In genomic region chr10:50902741-50903715, GRCm38 (mm10) we compare ENCODE assay signal across 9 mouse cellular contexts. TPM values are rescaled to one million over a fixed set of nuclear protein-coding genes. Genes with fewer than 3 reads are reported as not detected.
DNase-seq lines count a peak whose midpoint lies in the region; ATAC-seq and TF ChIP-seq lines count a peak whose summit lies in the region.
"Had no signal": no experiment of that assay in that cellular context is flagged by ENCODE, and none has a peak within 500 bp of the region (broad histone marks: within the 10 kb centered on the region; RNA-seq: fewer than 3 reads in every experiment).

No protein-coding gene starts in this region.

- TF ChIP-seq POLR2A in thymus, adult 2 months (IDR thresholded peaks at IDR 0.05; ENCODE audit: control insufficient read depth, extremely low read depth, insufficient read depth, low read length, poor library complexity), result no peak

- peaks cover 94% of the 10 kb centered on the region for H3K27me3 ChIP-seq in liver, embryonic 11.5 days (replicated peaks; ENCODE audit: control insufficient read depth, insufficient read depth, low read length)
- peaks cover 81% of the 10 kb centered on the region for H3K27me3 ChIP-seq in forebrain, embryonic 11.5 days (ENCODE audit: control insufficient read depth, insufficient read depth, low read length)
- peaks cover 88% of the 10 kb centered on the region for H3K27me3 ChIP-seq in kidney, embryonic 15.5 days
- H3K27me3 ChIP-seq in thymus, adult 2 months (ENCODE audit: control insufficient read depth, insufficient read depth, low read length), result peaks cover 30% of the 10 kb centered on the region
- H3K27me3 ChIP-seq: CH12.LX had no signal

- 2% methylated on average over 43 of the region's 43 CpGs for WGBS in liver, embryonic 11.5 days
- WGBS in forebrain, embryonic 11.5 days, result under 1% methylated on average over 43 of the region's 43 CpGs
- under 1% methylated on average over 43 of the region's 43 CpGs for WGBS in kidney, embryonic 15.5 days
- 5% methylated on average over 43 of the region's 43 CpGs for WGBS in thymus, adult 2 months

- no peak overlapping the region for H3K27ac ChIP-seq in liver, embryonic 11.5 days (ENCODE audit: low read depth, low read length)
- no peak overlapping the region for H3K27ac ChIP-seq in forebrain, embryonic 11.5 days (ENCODE audit: low read depth, low read length)
- peak overlapping the region; percentile 89 for H3K27ac ChIP-seq in kidney, embryonic 15.5 days
- H3K27ac ChIP-seq in thymus, adult 2 months (ENCODE audit: control insufficient read depth, insufficient read depth, low read length), result no peak overlapping the region

- no peak for TF ChIP-seq CTCF in thymus, adult 2 months (IDR thresholded peaks at IDR 0.05; ENCODE audit: borderline replicate concordance, control insufficient read depth, extremely low read depth, insufficient read depth, low read length, poor library complexity)

- peak; percentile 40; the same call in 1 of the 2 replicates for ATAC-seq in liver, embryonic 11.5 days (replicated peaks; ENCODE audit: low FRiP score)
- ATAC-seq in forebrain, embryonic 11.5 days (replicated peaks; ENCODE audit: low FRiP score), result peak; percentile 42
- ATAC-seq in kidney, embryonic 15.5 days (replicated peaks; ENCODE audit: low FRiP score), result peak; percentile 91

- no peak overlapping the region for H3K4me2 ChIP-seq in liver, embryonic 11.5 days
- H3K4me2 ChIP-seq in forebrain, embryonic 11.5 days (ENCODE audit: low read depth, low read length, severe bottlenecking), result peak overlapping the region; percentile 36; the same call in 1 of the 2 replicates
- H3K4me2 ChIP-seq in kidney, embryonic 15.5 days, result peak overlapping the region; percentile 54

- no peak overlapping the region for H3K4me3 ChIP-seq in liver, embryonic 11.5 days (ENCODE audit: low read depth, low read length)
- peak overlapping the region; percentile 16; the same call in 1 of the 2 replicates for H3K4me3 ChIP-seq in forebrain, embryonic 11.5 days (ENCODE audit: low read depth, low read length)
- H3K4me3 ChIP-seq in kidney, embryonic 15.5 days (replicated peaks), result peak overlapping the region; percentile 38
- H3K4me3 ChIP-seq in thymus, adult 2 months (ENCODE audit: control insufficient read depth, insufficient read depth, low read length), result no peak overlapping the region

- no peaks in the 10 kb centered on the region for H3K36me3 ChIP-seq in liver, embryonic 11.5 days (ENCODE audit: control insufficient read depth, insufficient read depth, low read length)
- H3K36me3 ChIP-seq in forebrain, embryonic 11.5 days (ENCODE audit: control insufficient read depth, insufficient read depth, low read length), result no peaks in the 10 kb centered on the region
- no peaks in the 10 kb centered on the region for H3K36me3 ChIP-seq in kidney, embryonic 15.5 days
- no peaks in the 10 kb centered on the region for H3K36me3 ChIP-seq in thymus, adult 2 months (ENCODE audit: control insufficient read depth, insufficient read depth, low read length)

- H3K9me3 ChIP-seq in liver, embryonic 11.5 days (ENCODE audit: control insufficient read depth, low read length), result no peaks in the 10 kb centered on the region
- H3K9me3 ChIP-seq in forebrain, embryonic 11.5 days (ENCODE audit: control insufficient read depth, low read length), result no peaks in the 10 kb centered on the region
- H3K9me3 ChIP-seq in kidney, embryonic 15.5 days (replicated peaks), result no peaks in the 10 kb centered on the region

- no peak for DNase-seq in liver, embryonic 11.5 days (ENCODE audit: low spot score)
- no peak for DNase-seq in liver
- peak; percentile 69 for DNase-seq in forebrain, embryonic 11.5 days (ENCODE audit: low spot score)
- peak; percentile 54 for DNase-seq in retina, embryonic 14.5 days (ENCODE audit: low spot score)
- DNase-seq in layer of hippocampus, adult 9-10 months (ENCODE audit: low spot score), result no peak
- DNase-seq in thymus, postnatal 4 days, result no peak
- DNase-seq in thymus, adult 2 months, result no peak

- H3K4me1 ChIP-seq in liver, embryonic 11.5 days (replicated peaks; ENCODE audit: control insufficient read depth, insufficient read depth, low read length), result no peaks in the 10 kb centered on the region
- H3K4me1 ChIP-seq in forebrain, embryonic 11.5 days (replicated peaks; ENCODE audit: control insufficient read depth, insufficient read depth, low read length), result peaks cover 18% of the 10 kb centered on the region
- peaks cover 21% of the 10 kb centered on the region for H3K4me1 ChIP-seq in kidney, embryonic 15.5 days
- no peaks in the 10 kb centered on the region for H3K4me1 ChIP-seq in thymus, adult 2 months (replicated peaks; ENCODE audit: control insufficient read depth, insufficient read depth, low read length)

- H3K9ac ChIP-seq in liver, embryonic 11.5 days (ENCODE audit: low read depth, low read length), result no peak overlapping the region
- H3K9ac ChIP-seq in forebrain, embryonic 11.5 days (ENCODE audit: low read length), result no peak overlapping the region
- 0 out of 2 replicates have a peak overlapping the region, but pooled peaks have one; percentile 43 for H3K9ac ChIP-seq in kidney, embryonic 15.5 days

RNA-seq across cellular contexts. Expression of gene Sim1, which starts 8.5 kb away (rescaled TPM):
- polyA plus RNA-seq in liver, embryonic 11.5 days (2014; fragmentation: Nextera tagmentation; extraction: Ambion mirVana), result 0.04 and 0.14 TPM in 2 replicates
- polyA plus RNA-seq in forebrain, embryonic 11.5 days (2014; fragmentation: Nextera tagmentation; extraction: Ambion mirVana), result 4.3 and 4.8 TPM in 2 replicates
- polyA plus RNA-seq in kidney, embryonic 15.5 days (2015; fragmentation: Nextera tagmentation; extraction: Ambion mirVana), result 10.7 and 11.8 TPM in 2 replicates
- not detected in 2 replicates for polyA plus RNA-seq in thymus, adult 2 months (2012; rRNA removed)

Comparison
In these comparisons a context has a peak if more than half of its experiments do, and no peak if none do; other contexts are left out.
1. ATAC-seq: peak in every context shown above with its lines; median percentile 91 in kidney, embryonic 15.5 days; 42 in forebrain, embryonic 11.5 days; 40 in liver, embryonic 11.5 days.
2. DNase-seq: peak in forebrain, embryonic 11.5 days (single experiment) and retina, embryonic 14.5 days (single experiment); none in liver, embryonic 11.5 days (single experiment), liver (single experiment), layer of hippocampus, adult 9-10 months (single experiment), thymus, postnatal 4 days (single experiment) and thymus, adult 2 months (single experiment).
3. H3K4me3 ChIP-seq: peak in forebrain, embryonic 11.5 days (single experiment) and kidney, embryonic 15.5 days (single experiment); none in liver, embryonic 11.5 days (single experiment) and thymus, adult 2 months (single experiment).